ENCODE assay signal across 20 mouse cellular contexts in the genomic region with DNA sequence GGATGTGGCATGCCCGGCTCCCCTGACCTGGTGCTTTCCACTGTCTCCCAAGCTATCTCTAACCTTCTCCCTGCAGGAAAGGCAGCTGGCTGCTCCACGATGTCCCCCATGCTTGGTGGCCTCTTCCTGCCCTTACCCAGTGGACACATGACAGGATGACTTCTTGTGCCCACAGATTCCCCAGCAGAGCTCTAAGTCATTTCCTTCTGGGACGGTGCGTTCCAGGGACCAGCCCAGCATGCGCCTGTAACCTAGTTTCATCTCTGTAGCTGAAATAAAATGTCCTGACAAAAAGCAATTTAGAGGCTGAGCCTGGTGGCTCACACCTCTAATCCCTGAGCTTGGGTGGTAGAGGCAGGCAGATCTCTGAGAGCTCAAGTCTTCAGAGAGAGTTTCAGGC. TPM values are rescaled to one million over a fixed set of nuclear protein-coding genes. Genes with fewer than 3 reads are reported as not detected.
"Had no signal": no experiment of that assay in that cellular context is flagged by ENCODE, and none has a peak within 500 bp of the region (broad histone marks: within the 10 kb centered on the region; RNA-seq: fewer than 3 reads in every experiment).

No protein-coding gene starts in this region.

- DNase-seq: kidney, adult 8-10 months; kidney, postnatal 25 days; liver; lung, adult 2 months; lung, postnatal 4 days; retina, postnatal 1 day; right cerebral cortex, postnatal 4 days; spleen, adult 18-20 months; thymus, adult 18-20 months; thymus, postnatal 14 days had no signal

- H3K4me3 ChIP-seq: limb, embryonic 12.5 days; midbrain, embryonic 13.5 days; neural tube, embryonic 13.5 days had no signal

- H3K36me3 ChIP-seq: limb, embryonic 12.5 days; midbrain, embryonic 13.5 days; neural tube, embryonic 13.5 days had no signal

- ATAC-seq: lung, postnatal 0 days; midbrain, embryonic 13.5 days had no signal

- H3K27ac ChIP-seq: limb, embryonic 12.5 days; liver, embryonic 14.5 days; midbrain, embryonic 13.5 days; neural tube, embryonic 13.5 days had no signal

RNA-seq across cellular contexts. Expression of a gene that starts 42.1 kb away (rescaled TPM):
- total RNA-seq: layer of hippocampus, postnatal 25 days; left cerebral cortex, postnatal 36 days; midbrain, postnatal 0 days had no signal
- polyA plus RNA-seq: kidney, embryonic 16.5 days; limb, embryonic 12.5 days; lung, adult 2 months; lung, postnatal 0 days; midbrain, embryonic 13.5 days; midbrain, postnatal 0 days; neural tube, embryonic 13.5 days; stomach, embryonic 14.5 days had no signal
